Mouse (Mus musculus) kidney, postnatal 25 days (tissue): ENCODE data around the gene Yif1a.

ENCODE experiments used
- DNase-seq, 2 experiments: peaks; one replicate each; pipeline ENCODE4 v3.0.0; 2021; ENCODE audit warnings: mixed read lengths in 2 of 2

Gene Yif1a

GRCm38 (mm10) chr19:5060365-5061330 lies 27.7 kb upstream of the Yif1a start:
- peak in 1 of 2 experiments; percentile 35 for DNase-seq

GRCm38 (mm10) chr19:5062041-5062440 lies 26.3 kb upstream of the Yif1a start:
- DNase-seq, result no peak

- peak in 1 of 2 experiments; percentile 28 for DNase-seq
Measured at GRCm38 (mm10) chr19:5062446-5062845, 25.9 kb upstream of the Yif1a start.

GRCm38 (mm10) chr19:5065104-5065503 lies 23.2 kb upstream of the Yif1a start:
- peak in 1 of 2 experiments; percentile 31 for DNase-seq

DNA sequence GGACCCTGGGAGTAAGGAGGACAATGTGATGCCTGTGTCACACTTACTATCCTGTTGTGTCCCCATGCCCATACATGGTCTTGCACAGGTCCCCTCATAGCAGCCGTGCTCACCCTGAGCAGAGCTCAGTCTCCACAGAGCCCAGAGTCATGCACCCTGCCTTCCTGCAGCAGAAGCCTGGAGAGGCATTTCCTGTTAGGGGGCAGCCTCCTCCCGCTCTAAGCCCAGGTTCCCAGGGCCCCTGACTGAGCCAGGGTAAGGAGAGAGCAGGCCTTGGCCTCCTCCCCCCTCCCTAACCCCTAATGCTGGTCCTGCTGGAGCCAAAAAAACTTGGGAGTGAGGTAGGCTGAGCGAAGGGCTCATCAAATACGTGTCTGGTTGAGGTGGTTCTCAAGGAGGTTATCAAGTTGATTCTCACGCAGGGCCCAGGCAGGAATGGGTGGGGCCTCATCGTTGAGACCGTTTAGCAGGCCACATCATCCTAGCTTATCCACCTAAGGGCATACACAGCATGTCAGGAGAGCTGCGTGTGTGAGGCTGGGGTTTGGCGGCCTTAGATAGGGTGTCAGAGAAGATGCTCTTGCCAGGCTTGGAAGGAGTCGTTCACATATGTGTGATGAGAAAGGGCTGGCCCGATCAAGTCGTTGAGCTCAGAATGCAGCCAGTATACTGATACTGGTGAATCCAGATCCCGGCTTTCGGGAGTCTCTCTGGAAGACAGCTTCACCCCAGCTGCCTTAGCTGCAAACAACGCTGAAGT lies 21.1 kb upstream of the Yif1a start:
- DNase-seq, result peak in 1 of 2 experiments; percentile 34

- DNase-seq, result peak; percentile 73 to 86
Measured at GRCm38 (mm10) chr19:5067867-5068569, 20.3 kb upstream of the Yif1a start, which contains the start of gene Cd248. Gene Cd248, plus strand, starts transcription at chr19:5068078.

- DNase-seq, result peak; percentile 35 to 43
Measured at GRCm38 (mm10) chr19:5068570-5069234, 19.6 kb upstream of the Yif1a start.

GRCm38 (mm10) chr19:5069486-5069885 lies 18.9 kb upstream of the Yif1a start:
- DNase-seq, result peak in 1 of 2 experiments; percentile 24

DNA sequence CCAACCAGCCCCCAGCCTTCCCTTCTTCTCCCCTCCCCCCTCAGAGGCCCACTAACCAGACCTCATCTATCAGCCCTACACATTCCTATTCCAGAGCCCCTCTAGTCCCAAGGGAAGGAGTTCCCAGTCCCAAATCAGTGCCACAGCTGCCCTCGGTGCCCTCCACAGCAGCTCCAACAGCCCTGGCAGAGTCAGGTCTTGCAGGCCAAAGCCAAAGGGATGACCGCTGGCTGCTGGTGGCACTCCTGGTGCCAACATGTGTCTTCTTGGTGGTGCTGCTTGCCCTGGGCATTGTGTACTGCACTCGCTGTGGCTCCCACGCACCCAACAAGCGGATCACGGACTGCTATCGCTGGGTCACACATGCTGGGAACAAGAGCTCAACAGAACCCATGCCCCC lies 18.4 kb upstream of the Yif1a start:
- DNase-seq, result peak in 1 of 2 experiments; percentile 29

DNA sequence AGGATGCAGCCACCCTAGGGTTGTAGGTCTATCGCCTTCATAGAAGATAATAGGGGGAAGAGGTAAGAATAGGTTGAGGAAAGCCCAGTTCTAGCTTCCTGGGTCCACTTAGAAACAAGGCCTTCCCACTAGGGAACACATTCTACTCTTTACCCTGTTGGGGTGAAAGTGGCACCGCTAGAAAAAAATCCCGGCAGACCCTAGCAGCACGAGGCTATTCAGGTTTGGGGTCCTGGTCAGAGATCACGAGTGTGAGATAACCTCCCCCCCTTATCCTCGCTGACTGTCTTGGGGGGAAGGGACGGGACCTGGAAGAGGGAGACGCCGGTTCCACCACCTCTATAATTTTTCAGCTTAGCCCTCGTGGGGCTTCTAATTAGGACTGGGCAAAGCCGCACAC lies 17.3 kb upstream of the Yif1a start:
- peak in 1 of 2 experiments; percentile 39 for DNase-seq

DNA sequence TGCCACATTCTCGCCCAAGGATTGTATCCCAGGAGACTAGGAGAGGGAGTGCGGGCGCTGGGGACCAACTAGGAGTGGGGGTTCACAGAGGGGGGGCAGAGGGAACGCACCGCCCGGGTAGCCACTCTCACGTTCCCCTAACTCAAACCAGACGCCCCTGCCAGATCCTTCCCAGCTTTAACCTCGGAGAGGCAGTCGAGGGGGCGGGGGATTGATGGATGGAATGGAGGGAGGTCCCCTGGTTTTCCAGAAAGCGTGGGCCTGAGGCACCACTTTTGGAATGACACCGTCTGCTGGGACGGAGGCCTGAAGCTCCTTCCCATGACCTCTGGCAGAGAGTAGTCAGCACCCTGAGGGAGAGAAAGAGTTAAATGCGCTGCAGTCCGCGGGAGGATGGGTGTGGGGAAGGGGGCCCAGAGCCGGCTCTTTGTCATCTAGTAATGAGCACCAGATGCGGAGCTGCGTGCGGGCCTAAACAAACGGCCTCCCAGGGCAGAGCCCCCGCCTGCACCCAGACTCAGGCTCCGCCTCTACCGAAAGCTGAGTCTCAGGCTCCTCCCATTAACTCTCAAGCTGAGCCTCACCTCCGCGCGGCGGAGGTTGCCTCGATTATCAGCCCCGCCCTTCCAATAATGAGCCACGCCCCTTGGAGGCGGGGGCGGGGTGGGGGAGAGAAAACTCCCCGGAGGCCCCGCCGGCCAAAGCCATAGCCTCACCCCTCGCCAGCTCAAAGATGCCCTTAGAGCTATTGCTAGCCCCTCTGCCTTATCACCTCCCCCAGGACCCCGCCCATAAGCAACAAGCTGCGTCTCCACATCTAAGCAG lies 16.6 kb upstream of the Yif1a start:
- peak; percentile 69 to 86 for DNase-seq

GRCm38 (mm10) chr19:5072389-5073019 lies 15.8 kb upstream of the Yif1a start:
- DNase-seq, result peak in 1 of 2 experiments; percentile 26

GRCm38 (mm10) chr19:5073028-5073427 lies 15.3 kb upstream of the Yif1a start:
- DNase-seq, result peak; percentile 69 to 83

DNA sequence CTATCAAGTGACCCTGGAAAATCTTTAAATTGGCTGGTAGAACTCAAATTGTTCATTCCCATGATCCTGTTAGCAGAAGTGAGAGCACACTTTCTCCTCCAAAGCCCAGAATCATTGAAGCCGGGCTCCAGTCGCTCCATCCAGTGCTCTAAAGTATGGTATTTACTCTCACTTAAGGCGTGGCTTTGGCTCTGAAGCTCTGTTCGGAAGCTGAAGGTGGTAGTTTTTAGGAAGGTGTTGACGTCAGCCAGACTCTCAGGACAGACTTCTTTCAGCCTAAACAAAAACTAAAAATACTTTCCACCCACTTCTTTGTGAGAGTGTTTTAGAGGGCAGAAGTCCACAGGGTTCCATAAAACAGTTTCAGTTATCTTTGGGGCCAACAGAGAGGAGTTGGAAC lies 14.8 kb upstream of the Yif1a start:
- DNase-seq, result no peak

- DNase-seq, result no peak
Measured at GRCm38 (mm10) chr19:5079279-5079678, 9.1 kb upstream of the Yif1a start.

DNA sequence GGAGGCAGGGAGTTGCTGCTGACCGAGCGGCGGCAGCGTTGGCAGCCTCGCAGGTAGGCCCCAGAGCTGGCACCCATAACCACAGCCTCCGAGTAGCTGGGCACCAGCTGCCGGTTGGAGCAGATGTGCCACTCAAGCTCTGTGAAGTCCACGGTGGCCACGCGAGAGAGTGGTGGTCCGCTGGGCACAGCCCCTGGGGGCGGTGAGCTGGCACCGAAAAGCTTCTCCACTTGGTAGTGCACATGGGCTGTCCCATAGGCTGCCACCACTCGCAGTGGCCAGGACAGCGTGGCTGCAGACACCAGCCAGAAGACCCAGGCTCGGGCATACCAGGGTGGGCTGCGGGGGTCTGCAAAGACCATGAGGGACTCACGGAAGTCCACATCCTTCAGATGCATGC lies 6.3 kb upstream of the Yif1a start:
- DNase-seq, result peak in 1 of 2 experiments; percentile 36

DNA sequence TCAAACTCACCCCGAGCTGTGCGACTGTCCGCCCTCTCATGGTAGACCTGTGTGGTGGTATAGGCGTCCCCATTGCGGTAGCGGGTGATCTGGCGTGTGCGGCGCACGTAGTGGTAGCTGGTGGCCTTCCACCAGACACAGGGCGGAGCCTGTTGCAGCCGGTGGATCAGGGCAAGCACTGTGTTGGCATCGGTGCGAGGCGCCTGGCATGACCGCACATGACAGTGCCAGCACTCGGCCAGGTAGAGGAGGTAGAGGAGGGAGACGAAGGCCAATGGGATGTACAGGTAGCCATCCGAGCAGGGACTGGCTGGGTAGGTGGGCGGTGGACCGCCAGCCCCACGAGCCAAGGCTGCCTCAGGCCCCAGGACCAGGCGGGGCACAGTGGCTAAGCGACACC lies 5.7 kb upstream of the Yif1a start:
- no peak for DNase-seq

GRCm38 (mm10) chr19:5083961-5084833 lies 4.1 kb upstream of the Yif1a start:
- DNase-seq, result no peak

- DNase-seq, result peak in 1 of 2 experiments; percentile 39
Measured at GRCm38 (mm10) chr19:5084834-5085144, 3.5 kb upstream of the Yif1a start.
